Mouse (Mus musculus): ENCODE measurements at regions not wholly inside any gene's neighbourhood (a gene's known extent, or its start where the extent isn't known, plus 50 kb on each side); places are given as distances from the start of the nearest gene placed in this dataset.
"Not testable (repeated sequence)": the region's sequence is repeated elsewhere in the genome, so short reads cannot be mapped to it uniquely, and the experiment has no call there.

- in situ Hi-C loops (cut with MboI; ENCODE audit: low pct_unique_long_range_greater_than_20kb in 1 of 2, low sequenced_read_pairs in 2 of 2, unreplicated experiment in 1 of 2): no loop called here
Measured at GRCm38 (mm10) chr6:106991586-106991985, 191.7 kb upstream of the Crbn start.

DNA sequence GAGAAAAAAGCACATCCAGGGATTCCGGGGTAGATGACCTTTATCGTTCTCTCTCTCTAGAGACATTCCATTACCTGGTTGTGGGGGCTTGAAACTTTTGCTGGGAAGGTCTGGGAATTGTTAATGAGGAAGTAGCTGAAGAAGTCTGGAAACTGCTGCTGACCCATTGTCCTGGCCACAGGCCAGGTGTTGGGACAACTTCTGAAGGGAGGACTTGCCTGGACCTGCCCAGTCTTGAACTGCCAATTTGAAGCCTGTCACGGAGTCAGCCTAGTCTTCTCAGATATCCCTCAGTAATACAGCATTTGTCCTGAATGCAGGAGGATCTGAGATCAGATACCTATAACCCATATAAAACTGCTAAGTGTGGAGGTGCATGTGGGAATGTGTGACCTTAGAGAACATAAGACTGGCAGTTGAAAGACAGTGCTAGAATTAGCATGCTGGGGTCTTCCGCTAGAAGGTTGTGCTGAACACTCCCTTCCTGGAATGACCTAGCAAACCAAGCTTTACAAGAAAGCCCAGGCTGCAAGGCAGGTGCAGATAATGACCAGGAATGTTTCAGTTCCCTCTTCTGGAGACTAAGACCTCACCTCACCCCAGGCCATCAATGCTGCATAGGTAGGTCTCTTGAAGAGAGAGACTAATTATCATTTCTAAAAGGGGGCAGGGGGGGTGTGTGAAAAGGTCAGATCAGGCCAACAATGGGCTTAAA lies 204.7 kb upstream of the Crbn start:
- in situ Hi-C loops (cut with MboI; ENCODE audit: low pct_unique_long_range_greater_than_20kb in 1 of 2, low sequenced_read_pairs in 2 of 2, unreplicated experiment in 1 of 2): no loop called here

- in situ Hi-C loops (cut with MboI; ENCODE audit: low pct_unique_long_range_greater_than_20kb in 1 of 2, low sequenced_read_pairs in 2 of 2, unreplicated experiment in 1 of 2): no loop called here
Measured at GRCm38 (mm10) chr6:107010785-107011184, 210.9 kb upstream of the Crbn start.

- in situ Hi-C loops (cut with MboI; ENCODE audit: low pct_unique_long_range_greater_than_20kb in 1 of 2, low sequenced_read_pairs in 2 of 2, unreplicated experiment in 1 of 2): no loop called here
Measured at GRCm38 (mm10) chr6:107012938-107013511, 213.1 kb upstream of the Crbn start.

- in situ Hi-C loops (cut with MboI; ENCODE audit: low pct_unique_long_range_greater_than_20kb in 1 of 2, low sequenced_read_pairs in 2 of 2, unreplicated experiment in 1 of 2): no loop called here
Measured at GRCm38 (mm10) chr6:107019126-107019525, 219.2 kb upstream of the Crbn start.

- in situ Hi-C loops (cut with MboI; ENCODE audit: low pct_unique_long_range_greater_than_20kb in 1 of 2, low sequenced_read_pairs in 2 of 2, unreplicated experiment in 1 of 2): no loop called here
Measured at GRCm38 (mm10) chr6:107045177-107045576, 245.3 kb upstream of the Crbn start.

- in situ Hi-C loops (cut with MboI; ENCODE audit: low pct_unique_long_range_greater_than_20kb in 1 of 2, low sequenced_read_pairs in 2 of 2, unreplicated experiment in 1 of 2): no loop called here
Measured at GRCm38 (mm10) chr6:107051604-107052003, 251.7 kb upstream of the Crbn start.

- in situ Hi-C loops (cut with MboI; ENCODE audit: low pct_unique_long_range_greater_than_20kb in 1 of 2, low sequenced_read_pairs in 2 of 2, unreplicated experiment in 1 of 2): no loop called here
Measured at GRCm38 (mm10) chr6:107052180-107052579, 252.3 kb upstream of the Crbn start.

DNA sequence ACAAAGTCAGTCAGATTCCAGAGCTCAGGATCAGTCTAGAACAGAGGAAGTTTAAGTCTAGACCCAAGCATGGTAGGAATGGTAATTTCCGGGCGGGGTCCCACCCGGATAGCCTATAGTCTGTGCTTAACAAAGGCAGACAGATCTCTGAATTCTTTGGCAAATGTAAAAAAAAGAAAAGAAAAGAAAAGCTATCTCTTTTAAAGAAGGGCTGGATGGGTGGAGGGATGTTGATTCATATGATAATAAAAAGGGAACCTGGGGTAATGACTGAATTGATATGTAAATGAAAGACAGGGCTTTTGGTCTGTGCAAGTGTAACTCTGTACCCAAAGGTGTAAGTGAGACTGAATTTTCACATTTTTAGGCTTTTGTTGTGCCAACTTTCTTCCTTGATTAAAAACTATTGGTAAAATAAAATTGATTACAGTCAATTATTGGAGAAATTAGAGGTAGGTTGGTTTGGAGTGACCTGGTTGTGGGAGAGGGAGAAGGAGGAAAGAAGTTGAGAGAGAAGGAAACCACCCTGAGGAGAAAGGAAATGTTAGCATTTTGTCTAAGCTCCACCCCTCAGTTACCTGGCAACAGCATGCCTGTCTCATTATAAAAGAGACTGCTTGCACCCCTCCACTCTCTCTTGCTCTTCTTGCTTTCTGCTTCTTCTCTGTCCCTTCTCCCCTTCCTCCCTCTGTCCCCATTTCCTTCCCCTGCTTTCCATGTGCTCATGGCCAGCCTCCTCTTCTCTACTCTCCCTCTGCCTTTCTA lies 259.3 kb upstream of the Crbn start:
- in situ Hi-C loops (cut with MboI; ENCODE audit: low pct_unique_long_range_greater_than_20kb in 1 of 2, low sequenced_read_pairs in 2 of 2, unreplicated experiment in 1 of 2): no loop called here

DNA sequence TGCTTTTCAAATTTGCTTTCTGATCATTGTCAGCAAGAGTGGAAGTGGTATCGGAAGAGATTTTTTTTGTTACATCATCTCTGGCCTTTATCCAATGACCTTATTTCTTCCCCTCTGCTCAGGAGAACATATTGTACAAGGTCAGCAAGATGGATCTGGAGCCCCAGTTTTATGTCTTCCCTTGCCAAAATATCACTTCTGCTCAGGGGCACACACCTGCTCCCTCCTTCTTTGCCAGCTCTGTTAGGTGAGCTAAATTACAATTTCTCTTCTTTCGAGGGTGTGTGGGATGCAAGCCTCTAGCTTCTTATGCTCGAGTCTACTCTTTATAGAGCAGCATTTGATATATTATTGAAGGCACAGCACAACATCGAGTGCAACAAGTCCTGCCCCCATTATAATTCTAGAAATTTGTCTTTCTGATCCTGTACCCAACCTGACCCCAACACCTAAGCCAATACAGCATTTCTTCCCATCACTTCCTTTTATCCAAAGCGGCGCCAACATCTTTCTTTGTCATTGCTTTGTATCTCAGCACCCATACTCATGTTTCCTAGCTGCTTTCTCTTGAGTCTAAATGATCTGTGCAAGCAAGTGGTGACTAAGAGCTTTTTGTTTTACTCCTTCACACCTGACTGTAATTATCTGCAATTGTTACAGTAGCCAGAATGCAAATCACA lies 263.1 kb upstream of the Crbn start:
- in situ Hi-C loops (cut with MboI; ENCODE audit: low pct_unique_long_range_greater_than_20kb in 1 of 2, low sequenced_read_pairs in 2 of 2, unreplicated experiment in 1 of 2): no loop called here

DNA sequence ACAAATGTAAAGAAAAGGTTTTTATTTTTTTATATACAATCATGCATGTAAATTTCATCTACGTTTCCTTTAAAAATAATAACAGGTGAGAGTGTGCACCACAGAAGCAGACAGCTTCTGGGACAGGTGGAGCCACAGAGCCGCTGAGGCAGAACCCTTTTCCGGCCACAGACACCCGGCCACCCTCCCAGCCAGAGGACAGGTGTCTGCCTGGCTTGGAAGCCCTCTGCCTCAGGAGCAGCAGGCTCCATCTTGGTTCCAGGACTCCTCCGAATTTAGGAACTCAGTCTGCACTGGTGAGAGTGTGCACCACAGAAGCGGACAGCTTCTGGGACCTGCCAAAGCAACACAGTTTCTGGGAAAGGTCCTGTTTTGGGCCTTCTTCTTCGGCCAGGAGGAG lies 270.6 kb upstream of the Crbn start:
- in situ Hi-C loops (cut with MboI; ENCODE audit: low pct_unique_long_range_greater_than_20kb in 1 of 2, low sequenced_read_pairs in 2 of 2, unreplicated experiment in 1 of 2): no loop called here

GRCm38 (mm10) chr6:107092600-107092999 lies 292.7 kb upstream of the Crbn start:
- in situ Hi-C loops (cut with MboI; ENCODE audit: low pct_unique_long_range_greater_than_20kb in 1 of 2, low sequenced_read_pairs in 2 of 2, unreplicated experiment in 1 of 2): no loop called here

GRCm38 (mm10) chr6:107128716-107129115 lies 328.8 kb upstream of the Crbn start:
- in situ Hi-C loops (cut with MboI; ENCODE audit: low pct_unique_long_range_greater_than_20kb in 1 of 2, low sequenced_read_pairs in 2 of 2, unreplicated experiment in 1 of 2): loop anchor here in 1 of 2 experiments (10.0 kb wide), 1 partner anchor 324 kb away; the partner anchor contains the start of gene Crbn

DNA sequence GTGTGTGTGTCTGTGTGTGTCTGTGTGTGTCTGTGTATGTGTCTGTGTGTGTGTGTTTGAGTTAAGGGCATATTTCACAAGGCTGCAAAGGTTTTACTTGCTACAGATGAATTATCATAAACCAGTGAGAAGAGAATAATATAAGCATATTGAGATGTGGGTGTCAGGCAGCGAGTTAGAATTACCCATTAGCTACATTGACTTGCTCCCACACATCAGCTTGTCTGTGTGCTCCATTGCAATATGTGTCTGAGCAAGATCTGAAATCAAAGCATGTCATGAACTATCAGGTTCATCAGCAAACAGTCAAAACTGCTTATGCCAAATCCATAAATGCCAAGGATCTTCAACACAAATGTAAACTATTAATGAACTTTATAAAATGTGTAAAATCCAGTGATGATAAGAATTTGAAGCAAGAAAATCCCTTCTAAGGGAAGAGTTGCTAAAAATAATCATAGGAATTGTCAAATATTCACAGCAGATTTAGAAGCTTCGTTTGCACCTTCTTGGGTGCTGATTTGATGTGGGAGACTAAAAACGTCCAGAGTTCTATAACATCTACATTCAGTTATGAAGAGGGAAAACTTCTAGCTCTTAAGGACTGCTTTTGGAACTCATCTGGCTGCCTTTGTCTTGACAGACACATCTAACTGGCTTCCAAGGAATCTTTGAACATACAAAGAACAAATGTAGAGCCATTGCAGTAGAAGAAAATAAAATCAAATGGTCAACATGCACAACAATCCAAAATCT lies 361.7 kb upstream of the Lrrn1 start:
- in situ Hi-C loops (cut with MboI; ENCODE audit: low pct_unique_long_range_greater_than_20kb in 1 of 2, low sequenced_read_pairs in 2 of 2, unreplicated experiment in 1 of 2): no loop called here

DNA sequence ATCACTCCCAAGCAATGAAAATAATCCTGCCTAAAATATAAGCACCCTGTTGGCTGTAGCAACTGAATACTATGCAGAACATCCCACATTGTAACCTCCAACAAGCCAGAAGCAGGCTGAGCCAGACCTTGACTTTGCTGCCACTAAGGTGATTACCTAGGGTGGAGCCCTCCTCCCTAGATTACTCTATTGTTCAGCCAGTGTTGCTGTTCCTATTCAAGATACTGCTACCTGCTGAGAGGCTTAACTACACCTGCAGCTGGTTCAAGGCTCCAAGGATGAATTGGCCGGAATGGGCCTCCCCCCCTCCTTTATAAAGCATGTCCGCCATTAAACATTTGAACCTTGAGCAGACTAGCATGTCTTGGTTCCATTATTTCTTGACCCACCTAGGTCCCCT lies 311.3 kb upstream of the Lrrn1 start:
- in situ Hi-C loops (cut with MboI; ENCODE audit: low pct_unique_long_range_greater_than_20kb in 1 of 2, low sequenced_read_pairs in 2 of 2, unreplicated experiment in 1 of 2): no loop called here

DNA sequence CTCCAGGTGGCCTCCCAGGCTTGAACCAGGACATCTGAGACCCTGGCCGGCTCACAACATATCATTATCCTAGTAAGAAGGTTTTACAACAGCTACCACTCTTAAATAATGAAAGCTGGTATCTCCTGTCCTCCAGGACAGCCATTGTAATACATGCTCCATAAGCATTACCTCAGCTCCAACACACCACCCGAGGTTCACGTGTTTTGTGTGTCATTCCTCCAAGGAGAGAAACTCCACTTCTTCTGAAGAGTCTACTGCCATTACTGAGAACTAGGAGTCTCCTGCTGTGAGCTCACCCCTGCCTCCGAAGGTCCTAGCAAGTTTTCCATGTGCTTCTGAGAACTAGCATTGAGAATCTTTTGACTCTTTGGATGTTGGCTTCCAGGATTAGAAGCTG lies 310.8 kb upstream of the Lrrn1 start:
- in situ Hi-C loops (cut with MboI; ENCODE audit: low pct_unique_long_range_greater_than_20kb in 1 of 2, low sequenced_read_pairs in 2 of 2, unreplicated experiment in 1 of 2): no loop called here

DNA sequence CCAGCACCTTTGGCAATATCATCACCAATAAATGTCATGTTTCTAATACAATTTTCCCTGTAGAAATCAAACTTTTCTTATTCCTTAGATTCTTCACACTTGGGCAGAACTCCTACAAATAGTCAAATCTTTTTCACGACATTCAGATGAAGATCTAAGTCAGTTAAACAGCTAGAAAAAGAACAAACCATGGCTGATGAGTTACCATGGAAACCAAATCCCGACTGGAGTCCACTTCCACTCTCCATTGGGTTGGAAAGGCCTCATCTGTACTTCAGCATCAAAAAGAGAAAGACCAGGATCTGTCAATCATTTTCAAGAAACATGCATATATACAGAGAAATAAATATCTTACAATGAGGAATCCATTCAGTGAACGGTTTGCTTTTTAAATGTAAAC lies 307.0 kb upstream of the Lrrn1 start:
- in situ Hi-C loops (cut with MboI; ENCODE audit: low pct_unique_long_range_greater_than_20kb in 1 of 2, low sequenced_read_pairs in 2 of 2, unreplicated experiment in 1 of 2): no loop called here

DNA sequence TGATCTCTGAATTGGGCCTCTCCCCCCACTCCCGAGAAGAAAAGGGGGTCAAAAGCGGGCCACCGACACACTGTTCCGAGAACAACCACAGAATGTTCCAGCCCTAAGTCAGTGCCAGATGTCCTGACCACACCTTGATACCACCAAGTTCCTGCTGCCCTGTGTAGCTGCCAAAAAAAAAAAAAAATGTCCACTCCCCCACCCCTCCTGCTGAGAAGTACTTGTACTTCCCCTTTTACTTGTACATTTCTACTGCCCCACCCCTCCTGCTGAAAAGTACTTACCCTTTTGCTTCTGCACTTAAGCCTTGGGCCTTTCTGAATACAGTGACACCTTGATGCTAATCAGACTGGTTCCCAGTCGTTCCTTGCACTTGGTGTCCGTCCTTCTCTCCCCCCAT lies 299.7 kb upstream of the Lrrn1 start:
- in situ Hi-C loops (cut with MboI; ENCODE audit: low pct_unique_long_range_greater_than_20kb in 1 of 2, low sequenced_read_pairs in 2 of 2, unreplicated experiment in 1 of 2): not testable (repeated sequence)

Measured in mouse embryonic stem cell (cell line).